Mouse (Mus musculus) limb, embryonic 15.5 days (tissue): ENCODE data around the gene Ubr2. TPM values are rescaled to one million over a fixed set of nuclear protein-coding genes. Genes with fewer than 3 reads are reported as not detected.
A peak's percentile ranks its signal among the peaks of the same experiment; 100 is the strongest.

Experiments used
- ATAC-seq: fragments of 200-750 bp; cut with Nextera tagmentation; 2 replicates; pipeline ENCODE4 v1.8.0; 2017; ENCODE audit warnings: low read depth, moderate TSS enrichment; ENCODE audit not compliant: insufficient number of reproducible peaks, low FRiP score, low TSS enrichment
- H3K27ac ChIP-seq: fragments of 300-500 bp; sonication (generic); 2 replicates; pipeline ENCODE4 v1.5.1; 2015; ENCODE audit warnings: moderate library complexity, mild to moderate bottlenecking, inconsistent platforms
- H3K27me3 ChIP-seq: fragments of 300-500 bp; sonication (generic); 2 replicates; pipeline ENCODE4 v1.6.1; 2015; ENCODE audit warnings: inconsistent platforms
- H3K36me3 ChIP-seq: fragments of 300-500 bp; sonication (generic); 2 replicates; pipeline ENCODE4 v1.6.1; 2015; ENCODE audit warnings: inconsistent platforms
- H3K4me1 ChIP-seq: fragments of 300-500 bp; sonication (generic); 2 replicates; pipeline ENCODE4 v1.6.1; 2015; ENCODE audit warnings: inconsistent platforms
- H3K4me2 ChIP-seq: fragments of 300-500 bp; sonication (generic); 2 replicates; pipeline ENCODE4 v1.6.1; 2015; ENCODE audit warnings: mild to moderate bottlenecking, inconsistent platforms
- H3K4me3 ChIP-seq: fragments of 300-500 bp; sonication (generic); 2 replicates; pipeline ENCODE4 v1.5.1; 2015; ENCODE audit warnings: mild to moderate bottlenecking, inconsistent platforms
- H3K9ac ChIP-seq: fragments of 300-500 bp; sonication (generic); 2 replicates; pipeline ENCODE4 v1.6.1; 2015; ENCODE audit warnings: inconsistent platforms
- H3K9me3 ChIP-seq: fragments of 300-500 bp; sonication (generic); 2 replicates; pipeline ENCODE4 v1.6.1; 2016; ENCODE audit warnings: inconsistent platforms
- WGBS: fragments of 180-500 bp; shearing (Covaris S2); methylation state at CpG from one replicate; pipeline ENCODE4 v1.1.7; 2015; 5-methylcytosine and 5-hydroxymethylcytosine counted together
- polyA plus RNA-seq: library from polyadenylated mRNA; unstranded; fragments of >200 nt; fragmentation: Nextera tagmentation; extraction: Ambion mirVana; gene quantifications from 2 replicates; pipeline ENCODE4 v1.2.1, GENCODE M21; 2015

The Ubr2 gene
- polyA plus RNA-seq, 1 experiment from 2014 or later: 14.9 TPM

DNA sequence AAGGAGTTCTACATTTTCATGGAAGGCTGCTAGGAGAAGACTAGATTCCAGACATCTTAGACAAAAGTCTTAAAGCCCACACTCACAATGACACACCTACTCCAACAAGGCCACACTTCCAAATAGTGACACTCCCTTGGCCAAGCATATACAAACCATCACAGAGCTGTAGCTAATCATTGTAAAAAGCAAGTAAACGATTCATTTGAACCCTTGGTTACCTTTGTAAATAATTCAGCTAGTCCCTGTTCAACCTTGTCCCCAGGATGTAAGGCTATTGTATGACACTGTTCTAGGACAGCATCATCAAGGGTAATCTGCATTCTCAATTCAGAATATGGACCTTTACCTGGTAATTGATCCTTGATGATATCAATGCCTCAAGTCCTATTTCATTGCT lies 14.4 kb upstream of the Ubr2 start:
- no peaks in the 10 kb centered on the region for H3K4me1 ChIP-seq
- H3K27ac ChIP-seq: no peak overlapping the region
- no peak overlapping the region for H3K4me2 ChIP-seq
- 62% methylated on average over 1 of the region's 1 CpGs for WGBS
- H3K27me3 ChIP-seq: no peaks in the 10 kb centered on the region
- H3K36me3 ChIP-seq: no peaks in the 10 kb centered on the region
- no peak overlapping the region for H3K4me3 ChIP-seq
- no peaks in the 10 kb centered on the region for H3K9me3 ChIP-seq
- H3K9ac ChIP-seq: no peak overlapping the region
- no peak for ATAC-seq

DNA sequence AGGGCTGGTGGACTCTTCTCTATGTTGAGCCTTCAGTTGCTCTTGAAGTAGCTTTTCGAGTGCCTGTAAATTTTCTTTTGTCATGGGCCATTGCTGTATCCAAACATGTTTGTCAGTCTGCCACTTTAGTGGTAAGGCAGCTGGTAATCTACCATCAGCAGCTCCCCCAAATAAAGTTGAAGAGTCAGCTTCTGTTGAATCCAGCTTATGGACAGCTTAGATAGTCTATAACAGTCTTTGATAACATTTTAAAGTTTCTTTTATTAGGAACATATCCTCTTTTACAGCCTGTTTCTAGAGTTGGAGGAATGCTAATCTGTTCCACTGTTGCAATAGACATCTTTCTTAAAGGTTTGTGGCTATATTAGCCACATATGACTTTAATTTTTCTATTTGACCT lies 13.0 kb upstream of the Ubr2 start:
- ATAC-seq: no peak
- Histone ChIP-seq H3K9ac (no peak overlapping the region), H3K27me3 (no peaks in the 10 kb centered on the region)

DNA sequence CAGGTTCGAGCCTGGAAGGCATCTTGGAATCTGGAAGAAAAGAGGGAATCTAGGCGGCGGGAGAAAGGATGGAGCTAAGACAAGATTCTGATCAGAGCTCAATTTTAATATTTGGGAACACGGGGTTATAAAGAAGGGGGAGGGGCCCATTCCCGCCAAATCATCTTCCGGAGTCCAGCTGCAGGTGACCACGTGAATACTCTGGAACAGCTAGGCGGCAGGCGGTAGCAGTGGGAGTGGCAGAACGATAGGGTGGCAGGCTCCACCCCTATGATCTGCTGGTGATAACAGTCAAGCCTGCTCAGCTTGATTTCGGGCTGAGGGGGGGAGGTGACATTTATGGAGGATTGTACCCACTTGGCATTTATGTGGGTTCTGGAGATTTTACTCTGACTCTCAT lies 2.5 kb upstream of the Ubr2 start:
- no peak overlapping the region for H3K4me3 ChIP-seq
- H3K27me3 ChIP-seq: no peaks in the 10 kb centered on the region
- no peak overlapping the region for H3K4me2 ChIP-seq
- 39% methylated on average over 11 of the region's 11 CpGs for WGBS
- H3K9ac ChIP-seq: no peak overlapping the region
- peaks cover 13% of the 10 kb centered on the region; the same call in 1 of the 2 replicates for H3K4me1 ChIP-seq
- H3K36me3 ChIP-seq: no peaks in the 10 kb centered on the region
- H3K27ac ChIP-seq: no peak overlapping the region
- no peaks in the 10 kb centered on the region for H3K9me3 ChIP-seq
- no peak for ATAC-seq

More for the DNA sequence above, 13.0 kb upstream of the Ubr2 start:
- Histone ChIP-seq H3K4me1 (no peaks in the 10 kb centered on the region), H3K27ac (no peak overlapping the region), H3K36me3 (no peaks in the 10 kb centered on the region), H3K9me3 (no peaks in the 10 kb centered on the region), H3K4me3 (no peak overlapping the region), H3K4me2 (no peak overlapping the region)
- 71% methylated on average over 1 of the region's 1 CpGs for WGBS

DNA sequence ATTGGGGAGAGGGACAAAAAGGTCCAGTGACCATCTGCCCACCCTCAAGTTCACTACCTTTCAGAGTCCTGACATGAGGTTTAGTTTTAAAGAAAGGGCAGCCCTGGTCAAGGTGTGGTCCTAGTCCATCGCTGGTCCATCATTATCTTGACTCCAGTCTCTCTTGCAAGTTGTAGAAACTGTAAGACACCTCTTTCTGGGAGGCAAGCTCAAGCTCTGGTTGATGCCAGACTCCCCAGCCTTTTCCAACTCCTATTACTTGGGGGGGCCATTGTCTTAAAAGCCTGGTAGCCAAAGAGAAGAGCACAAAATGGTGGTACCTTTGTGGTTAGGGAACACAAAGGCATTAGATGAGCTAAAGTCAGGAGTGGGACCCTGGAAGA lies 1.3 kb upstream of the Ubr2 start:
- no peak overlapping the region for H3K4me2 ChIP-seq

DNA sequence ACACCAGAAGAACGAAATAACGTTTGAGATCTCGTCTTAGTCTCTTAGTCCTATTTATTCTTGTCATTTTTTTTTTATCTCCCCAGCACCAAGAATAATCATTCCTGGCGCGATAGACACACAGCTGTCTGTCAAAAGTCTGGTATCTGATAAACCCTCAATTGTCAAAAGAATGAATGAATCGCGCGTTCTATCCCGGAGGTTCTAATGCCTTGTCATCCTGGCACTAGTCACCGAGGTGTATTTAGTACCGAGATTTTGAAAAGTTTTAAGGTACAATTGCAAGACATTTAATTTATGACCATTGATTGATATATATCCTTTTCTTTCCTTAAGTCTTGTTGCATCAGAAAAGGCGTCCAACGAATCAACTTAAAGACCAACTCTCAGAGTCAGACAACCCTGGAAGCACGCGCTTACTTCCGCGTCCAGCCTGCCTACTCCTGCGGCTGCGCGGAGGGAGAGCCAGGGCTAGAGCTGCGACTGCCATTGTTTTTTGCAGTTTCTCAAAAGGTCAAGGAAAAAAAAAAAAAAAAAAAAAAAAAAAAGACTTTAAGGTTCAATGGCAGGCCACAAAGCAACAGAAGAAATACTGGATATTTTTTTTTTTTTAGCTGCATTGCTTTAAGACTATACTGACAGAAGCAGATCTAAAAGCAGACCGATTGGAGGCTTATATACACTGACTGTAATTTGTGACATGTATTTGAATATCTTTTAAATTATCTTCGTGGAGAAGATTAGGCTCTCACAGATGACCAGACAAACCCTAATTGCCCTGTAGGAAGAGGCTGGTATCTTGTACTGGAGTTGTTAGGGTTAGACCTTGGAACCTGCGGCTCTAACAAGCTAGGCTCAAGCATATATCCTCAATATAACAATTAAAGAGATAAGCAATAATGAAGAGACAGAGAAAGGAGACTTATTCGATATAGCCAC lies 635 bp upstream of the Ubr2 start:
- WGBS: 13% methylated on average over 25 of the region's 25 CpGs
- Histone ChIP-seq H3K9me3 (no peaks in the 10 kb centered on the region), H3K4me3 (peak overlapping the region; percentile 97), H3K36me3 (peaks cover 4% of the 10 kb centered on the region; the same call in 1 of the 2 replicates), H3K9ac (no peak overlapping the region), H3K4me1 (peaks cover 19% of the 10 kb centered on the region; the same call in 1 of the 2 replicates), H3K27ac (peak overlapping the region; percentile 93), H3K27me3 (no peaks in the 10 kb centered on the region), H3K4me2 (peak overlapping the region; percentile 62)
- no peak for ATAC-seq

More for the DNA sequence above, 1.3 kb upstream of the Ubr2 start:
- no peak for ATAC-seq
- peaks cover 4% of the 10 kb centered on the region; the same call in 1 of the 2 replicates for H3K36me3 ChIP-seq
- no peaks in the 10 kb centered on the region for H3K9me3 ChIP-seq
- no peaks in the 10 kb centered on the region for H3K27me3 ChIP-seq
- no peak overlapping the region for H3K4me3 ChIP-seq
- WGBS: 90% methylated on average over 1 of the region's 1 CpGs
- peaks cover 17% of the 10 kb centered on the region; the same call in 1 of the 2 replicates for H3K4me1 ChIP-seq
- H3K27ac ChIP-seq: no peak overlapping the region
- H3K9ac ChIP-seq: no peak overlapping the region

DNA sequence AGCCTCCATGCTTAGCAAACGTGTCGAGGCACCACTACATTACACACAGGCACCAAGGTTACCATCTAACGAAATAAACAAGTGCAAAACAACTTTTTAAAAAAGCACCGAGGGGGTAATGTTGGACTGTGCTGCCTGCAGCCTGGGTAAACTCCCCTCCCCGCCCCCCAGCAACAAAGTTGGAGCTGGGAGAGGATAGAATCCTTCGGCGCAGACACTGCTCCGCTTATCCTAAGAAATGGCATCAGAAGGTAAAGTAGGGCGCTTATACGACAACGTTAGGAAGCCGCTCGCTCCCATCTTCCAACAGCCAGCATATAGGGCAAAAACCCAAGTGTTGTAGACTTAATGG lies 834 bp downstream of the Ubr2 start:
- no peak for ATAC-seq
- H3K36me3 ChIP-seq: peaks cover 5% of the 10 kb centered on the region; the same call in 1 of the 2 replicates
- H3K27ac ChIP-seq: peak overlapping the region; percentile 93
- H3K9ac ChIP-seq: peak overlapping the region; percentile 96
- H3K9me3 ChIP-seq: no peaks in the 10 kb centered on the region
- peak overlapping the region; percentile 62 for H3K4me2 ChIP-seq
- H3K27me3 ChIP-seq: no peaks in the 10 kb centered on the region
- H3K4me1 ChIP-seq: peaks cover 23% of the 10 kb centered on the region; the same call in 1 of the 2 replicates
- under 1% methylated on average over 13 of the region's 13 CpGs for WGBS
- peak overlapping the region; percentile 97 for H3K4me3 ChIP-seq

DNA sequence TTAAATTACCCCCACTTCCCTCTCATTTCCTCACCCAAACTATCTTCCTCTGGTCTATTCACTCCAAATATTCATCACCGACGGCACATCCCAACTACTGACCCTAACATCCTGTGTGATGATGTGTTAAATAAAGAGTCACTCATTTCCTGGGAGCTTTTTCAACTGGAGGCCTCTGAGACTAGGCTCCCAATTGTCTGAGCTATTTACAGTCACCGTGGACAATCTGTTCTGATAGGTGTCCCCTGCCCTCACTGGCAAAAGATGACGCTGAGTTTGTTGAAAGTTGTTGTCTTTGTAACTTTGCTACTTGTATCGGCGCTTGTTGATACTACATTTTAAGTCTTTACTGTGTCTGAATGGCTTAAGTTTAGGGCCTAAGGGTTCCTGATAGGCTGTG lies 1.3 kb downstream of the Ubr2 start:
- H3K27ac ChIP-seq: no peak overlapping the region
- 11% methylated on average over 6 of the region's 6 CpGs for WGBS

DNA sequence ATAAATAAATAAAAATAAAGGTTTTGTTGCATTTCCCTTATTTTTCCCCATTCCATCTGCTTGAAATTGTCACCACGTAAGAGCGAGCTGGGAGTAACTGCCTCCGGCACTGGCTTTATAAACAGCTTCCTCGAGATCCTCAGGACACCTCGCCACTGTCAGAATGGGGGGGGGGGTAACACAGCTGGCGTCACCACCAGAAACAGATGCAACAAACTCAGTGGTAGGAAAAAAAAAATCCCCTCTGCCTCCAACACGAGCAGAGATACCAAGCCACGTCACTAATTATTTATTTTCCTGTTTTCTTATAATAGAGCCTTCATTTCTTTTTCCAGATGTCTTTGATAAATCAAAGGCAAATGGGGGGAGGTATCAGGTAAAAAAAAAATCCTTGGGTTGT lies 1.9 kb downstream of the Ubr2 start:
- H3K9me3 ChIP-seq: no peaks in the 10 kb centered on the region
- H3K4me1 ChIP-seq: peaks cover 23% of the 10 kb centered on the region; the same call in 1 of the 2 replicates
- H3K27me3 ChIP-seq: no peaks in the 10 kb centered on the region
- H3K4me2 ChIP-seq: peak overlapping the region; percentile 62
- no peak overlapping the region for H3K27ac ChIP-seq
- H3K36me3 ChIP-seq: peaks cover 9% of the 10 kb centered on the region; the same call in 1 of the 2 replicates
- 31% methylated on average over 8 of the region's 8 CpGs for whole genome bisulfite sequencing
- peak overlapping the region; percentile 97 for H3K4me3 ChIP-seq
- no peak for ATAC-seq
- no peak overlapping the region for H3K9ac ChIP-seq

More for the DNA sequence above, 1.3 kb downstream of the Ubr2 start:
- H3K36me3 ChIP-seq: peaks cover 9% of the 10 kb centered on the region; the same call in 1 of the 2 replicates
- H3K4me3 ChIP-seq: peak overlapping the region; percentile 97
- H3K27me3 ChIP-seq: no peaks in the 10 kb centered on the region
- H3K9ac ChIP-seq: peak overlapping the region; percentile 96; the same call in 1 of the 2 replicates
- H3K9me3 ChIP-seq: no peaks in the 10 kb centered on the region
- peaks cover 23% of the 10 kb centered on the region; the same call in 1 of the 2 replicates for H3K4me1 ChIP-seq
- ATAC-seq: no peak
- peak overlapping the region; percentile 62 for H3K4me2 ChIP-seq

DNA sequence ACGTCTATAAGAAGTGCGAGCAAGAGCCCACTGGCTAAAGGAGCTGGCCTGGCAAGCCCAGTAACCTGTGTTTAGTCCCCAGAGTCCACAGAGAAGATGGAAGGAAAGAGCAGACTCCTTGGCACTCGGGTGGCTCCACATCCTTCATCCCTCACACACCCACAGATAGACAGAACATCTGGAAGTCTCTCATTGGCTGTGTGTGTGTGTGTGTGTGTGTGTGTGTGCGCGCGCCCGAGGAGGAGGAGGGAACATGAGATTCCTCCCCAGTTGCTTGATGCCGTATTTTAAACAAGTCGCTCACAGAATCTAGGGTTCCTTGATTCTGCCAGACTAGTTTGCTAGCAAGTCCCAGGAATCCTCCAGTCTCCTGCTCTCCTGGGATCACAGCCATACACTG lies 3.6 kb downstream of the Ubr2 start:
- whole genome bisulfite sequencing: 81% methylated on average over 8 of the region's 9 CpGs
- Histone ChIP-seq H3K4me2 (no peak overlapping the region), H3K9ac (no peak overlapping the region), H3K4me3 (no peak overlapping the region), H3K9me3 (no peaks in the 10 kb centered on the region), H3K36me3 (peaks cover 9% of the 10 kb centered on the region; the same call in 1 of the 2 replicates), H3K27me3 (no peaks in the 10 kb centered on the region), H3K4me1 (peaks cover 23% of the 10 kb centered on the region; the same call in 1 of the 2 replicates), H3K27ac (no peak overlapping the region)
- ATAC-seq: no peak

DNA sequence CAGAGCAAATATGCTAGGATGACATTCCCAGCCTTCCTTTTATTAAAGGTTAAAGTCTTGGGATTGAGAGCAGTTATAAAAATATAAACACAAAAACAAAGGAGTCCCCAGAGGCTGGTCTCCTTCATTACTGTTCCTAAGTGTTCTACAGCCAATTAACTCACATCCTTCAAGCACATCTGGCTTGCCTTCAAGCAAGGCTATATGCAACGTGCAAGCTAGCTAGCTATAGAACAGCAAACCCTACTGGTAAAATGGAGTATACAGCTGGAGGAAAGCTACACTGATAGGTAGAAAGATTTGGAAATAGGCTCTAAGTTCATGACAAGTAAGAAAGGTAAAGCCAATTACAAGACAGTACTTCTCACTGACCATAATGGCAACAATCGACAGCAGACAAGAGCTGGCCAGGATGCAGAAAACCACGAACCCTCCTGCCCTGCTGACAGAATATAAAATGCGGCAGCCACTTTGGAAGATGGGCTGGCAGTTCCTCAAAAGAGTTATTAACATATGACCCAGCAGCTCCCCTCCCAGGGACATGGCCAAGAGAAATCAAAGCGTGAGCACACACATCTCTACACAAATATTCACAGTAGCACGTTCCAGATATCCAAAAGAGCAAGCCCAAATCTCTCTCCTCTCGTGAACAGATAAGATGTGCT lies 4.5 kb downstream of the Ubr2 start:
- Histone ChIP-seq H3K9me3 (no peaks in the 10 kb centered on the region), H3K27me3 (no peaks in the 10 kb centered on the region), H3K4me2 (no peak overlapping the region), H3K27ac (no peak overlapping the region), H3K4me1 (peaks cover 23% of the 10 kb centered on the region; the same call in 1 of the 2 replicates), H3K9ac (no peak overlapping the region), H3K36me3 (peaks cover 9% of the 10 kb centered on the region; the same call in 1 of the 2 replicates), H3K4me3 (no peak overlapping the region)
- 63% methylated on average over 7 of the region's 7 CpGs for WGBS
- ATAC-seq: no peak

DNA sequence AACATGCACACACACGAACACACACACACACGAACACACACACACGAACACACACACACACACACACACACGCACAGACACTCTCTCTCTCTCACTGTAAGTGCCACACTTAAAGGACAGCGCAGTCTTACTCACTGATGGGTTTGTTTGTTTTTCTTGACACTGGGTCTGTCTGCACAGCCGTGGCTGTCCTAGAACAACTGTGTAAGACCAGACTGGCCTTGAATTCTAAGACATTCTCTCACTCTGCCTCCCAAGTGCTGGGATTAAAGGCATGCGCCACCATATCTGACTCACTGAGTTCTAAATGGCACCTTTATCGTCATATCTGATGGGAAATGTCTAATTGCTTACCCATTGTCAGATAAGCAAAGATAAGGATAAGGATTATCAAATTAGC lies 7.1 kb downstream of the Ubr2 start:
- peaks cover 33% of the 10 kb centered on the region for H3K36me3 ChIP-seq
- WGBS: 78% methylated on average over 8 of the region's 8 CpGs
- peaks cover 14% of the 10 kb centered on the region; the same call in 1 of the 2 replicates for H3K4me1 ChIP-seq
- no peak overlapping the region for H3K27ac ChIP-seq
- H3K9me3 ChIP-seq: no peaks in the 10 kb centered on the region
- no peaks in the 10 kb centered on the region for H3K27me3 ChIP-seq
- ATAC-seq: no peak
- H3K4me3 ChIP-seq: no peak overlapping the region
- H3K4me2 ChIP-seq: no peak overlapping the region
- H3K9ac ChIP-seq: no peak overlapping the region

DNA sequence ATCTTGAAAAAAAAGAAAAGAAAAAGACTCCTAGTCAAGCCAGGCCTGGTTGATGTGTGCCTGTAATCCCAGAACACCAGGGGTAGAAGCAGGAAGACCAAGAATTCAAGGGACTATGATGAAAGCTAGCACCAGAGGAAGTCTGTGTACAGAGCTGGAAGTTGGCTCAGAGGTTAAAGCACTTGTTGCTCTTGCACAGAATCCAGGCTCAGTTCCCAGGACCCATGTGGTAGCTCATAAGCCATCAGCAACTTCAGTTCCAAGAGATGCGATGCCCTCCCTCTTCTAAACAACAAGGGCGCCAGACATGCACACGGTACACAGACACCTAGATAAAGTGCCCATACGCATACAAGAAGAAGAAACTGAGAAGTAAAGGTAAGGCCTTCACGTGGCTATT lies 8.0 kb downstream of the Ubr2 start:
- H3K4me1 ChIP-seq: peaks cover 10% of the 10 kb centered on the region; the same call in 1 of the 2 replicates
- WGBS: 89% methylated on average over 5 of the region's 5 CpGs
- H3K27ac ChIP-seq: no peak overlapping the region
- no peak for ATAC-seq
- H3K36me3 ChIP-seq: peaks cover 41% of the 10 kb centered on the region
- H3K9ac ChIP-seq: no peak overlapping the region
- H3K9me3 ChIP-seq: no peaks in the 10 kb centered on the region
- no peak overlapping the region for H3K4me2 ChIP-seq
- H3K4me3 ChIP-seq: no peak overlapping the region
- no peaks in the 10 kb centered on the region for H3K27me3 ChIP-seq
